Mouse (Mus musculus) kidney, postnatal 4 days (tissue): Measurements from ENCODE around the gene Car12.

Experiments used
- DNase-seq, 2 experiments: peaks; one replicate each; pipeline ENCODE4 v3.0.0; 2021; ENCODE audit warnings: mixed read lengths in 2 of 2

Gene Car12

GRCm38 (mm10) chr9:66714022-66714515, 583 bp downstream of the Car12 start:
- DNase-seq, result peak; percentile 39 to 54

- no peak for DNase-seq
These were observed 1.9 kb downstream of the Car12 start for GRCm38 (mm10) chr9:66715361-66715760.

- peak in 1 of 2 experiments; percentile 55 for DNase-seq
These were observed 3.0 kb downstream of the Car12 start for GRCm38 (mm10) chr9:66716533-66716932.

GRCm38 (mm10) chr9:66720686-66721450, 7.4 kb downstream of the Car12 start:
- no peak for DNase-seq

GRCm38 (mm10) chr9:66722187-66722868, 8.8 kb downstream of the Car12 start:
- DNase-seq, result no peak

GRCm38 (mm10) chr9:66722869-66723272, 9.4 kb downstream of the Car12 start:
- DNase-seq, result no peak

- no peak for DNase-seq
These were observed 12.1 kb downstream of the Car12 start for GRCm38 (mm10) chr9:66725591-66725990.

GRCm38 (mm10) chr9:66727333-66727732, 13.8 kb downstream of the Car12 start:
- DNase-seq, result no peak

GRCm38 (mm10) chr9:66730556-66730955, 17.1 kb downstream of the Car12 start:
- no peak for DNase-seq

- no peak for DNase-seq
These were observed 17.8 kb downstream of the Car12 start for GRCm38 (mm10) chr9:66731284-66731683.

- DNase-seq, result peak; percentile 64 to 74
These were observed 19.6 kb downstream of the Car12 start for GRCm38 (mm10) chr9:66732791-66733691.

- peak in 1 of 2 experiments; percentile 33 for DNase-seq
These were observed 21.1 kb downstream of the Car12 start for GRCm38 (mm10) chr9:66734568-66734967.

- no peak for DNase-seq
These were observed 21.6 kb downstream of the Car12 start for GRCm38 (mm10) chr9:66735122-66735521.

GRCm38 (mm10) chr9:66736016-66736415, 22.5 kb downstream of the Car12 start:
- no peak for DNase-seq

- DNase-seq, result peak; percentile 47 to 65
These were observed 23.1 kb downstream of the Car12 start for GRCm38 (mm10) chr9:66736551-66736950.

GRCm38 (mm10) chr9:66739516-66739915, 26.0 kb downstream of the Car12 start:
- no peak for DNase-seq

GRCm38 (mm10) chr9:66744531-66744930, 31.0 kb downstream of the Car12 start:
- DNase-seq, result no peak

GRCm38 (mm10) chr9:66748390-66748789, 34.9 kb downstream of the Car12 start:
- DNase-seq, result no peak

- no peak for DNase-seq
These were observed 39.4 kb downstream of the Car12 start for GRCm38 (mm10) chr9:66752849-66753248.

GRCm38 (mm10) chr9:66760991-66761390, 47.5 kb downstream of the Car12 start:
- DNase-seq, result peak in 1 of 2 experiments; percentile 22

GRCm38 (mm10) chr9:66768721-66769120, 55.2 kb downstream of the Car12 start:
- peak in 1 of 2 experiments; percentile 18 for DNase-seq

- DNase-seq, result peak; percentile 57 to 73
These were observed 55.8 kb downstream of the Car12 start for GRCm38 (mm10) chr9:66769275-66769674.

- peak in 1 of 2 experiments; percentile 38 for DNase-seq
These were observed 57.2 kb downstream of the Car12 start for GRCm38 (mm10) chr9:66770701-66771100.
